Mouse (Mus musculus): ENCODE results near the gene Myof.

DNA sequence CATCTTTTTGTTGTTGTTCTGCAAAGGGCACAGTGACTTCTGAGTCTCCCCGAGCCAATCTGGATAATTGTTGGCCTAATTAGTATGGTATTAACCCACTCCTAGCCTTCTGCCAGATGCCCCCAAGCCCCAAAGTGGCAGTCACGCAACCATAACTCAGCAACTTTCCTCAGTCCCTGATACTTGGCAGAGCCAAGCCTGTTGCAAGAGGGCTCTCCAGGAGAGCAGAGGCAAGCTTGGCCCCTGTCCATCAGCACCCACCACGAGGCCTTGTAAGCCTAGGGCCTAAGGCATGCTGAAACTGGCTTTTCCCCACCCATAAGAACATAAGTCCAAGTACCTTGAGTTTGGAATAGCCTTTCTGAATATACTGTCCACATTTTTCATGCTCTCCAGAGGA lies 119.1 kb downstream of the Myof start:
- TF ChIP-seq CTCF (IDR thresholded peaks at IDR 0.05; ENCODE audit: extremely low read depth, insufficient read length, insufficient replicate concordance, low read depth, low read length) (no peak), POLR2A (IDR thresholded peaks at IDR 0.05; ENCODE audit: low read depth, low read length) (no peak)
